ENCODE assay signal across 9 mouse cellular contexts in genomic region chr9:21090537-21090936, GRCm38 (mm10). TPM values are rescaled to one million over a fixed set of nuclear protein-coding genes. Genes with fewer than 3 reads are reported as not detected.
DNase-seq lines count a peak whose midpoint lies in the region; ATAC-seq and TF ChIP-seq lines count a peak whose summit lies in the region.
"Had no signal": no experiment of that assay in that cellular context is flagged by ENCODE, and none has a peak within 500 bp of the region (broad histone marks: within the 10 kb centered on the region; RNA-seq: fewer than 3 reads in every experiment).

No protein-coding gene starts in this region.

- DNase-seq in heart, postnatal 36 days, result no peak
- no peak for DNase-seq in right cerebral cortex, postnatal 25 days
- no peak for DNase-seq in adrenal gland, adult 2 months
- DNase-seq in thymus, postnatal 0 days (ENCODE audit: low spot score), result no peak

- intact Hi-C loops in heart, postnatal 36 days (cut with DNase I), result loop anchor here (2.0 to 5.0 kb wide), 3 partner anchors 40 to 58 kb away; partner anchors contain the start of genes Cdc37, Icam5 and Tyk2

- peak overlapping the region; percentile 75 for H3K4me3 ChIP-seq in heart, embryonic 16.5 days (ENCODE audit: low read length)
- peak overlapping the region; percentile 61 for H3K4me3 ChIP-seq in bone marrow macrophage, adult 2 months (ENCODE audit: insufficient read depth, low read length)
- peak overlapping the region; percentile 66 for H3K4me3 ChIP-seq in hindbrain, embryonic 13.5 days
- peak overlapping the region; percentile 68 for H3K4me3 ChIP-seq in midbrain, embryonic 13.5 days (replicated peaks)

- peaks cover 37% of the 10 kb centered on the region for H3K36me3 ChIP-seq in heart, embryonic 16.5 days (ENCODE audit: control insufficient read depth, insufficient read depth)
- peaks cover 46% of the 10 kb centered on the region for H3K36me3 ChIP-seq in hindbrain, embryonic 13.5 days
- peaks cover 50% of the 10 kb centered on the region for H3K36me3 ChIP-seq in midbrain, embryonic 13.5 days

- ATAC-seq in heart, embryonic 16.5 days (replicated peaks; ENCODE audit: extremely low read depth, insufficient read depth, low FRiP score), result no peak
- no peak for ATAC-seq in hindbrain, embryonic 13.5 days (ENCODE audit: low FRiP score)
- no peak for ATAC-seq in midbrain, embryonic 13.5 days

- H3K9ac ChIP-seq in heart, embryonic 16.5 days (ENCODE audit: low read length), result peak overlapping the region; percentile 85
- H3K9ac ChIP-seq in hindbrain, embryonic 13.5 days, result peak overlapping the region; percentile 78
- peak overlapping the region; percentile 80 for H3K9ac ChIP-seq in midbrain, embryonic 13.5 days (replicated peaks)

- TF ChIP-seq POLR2A in bone marrow macrophage, adult 2 months (IDR thresholded peaks at IDR 0.05; ENCODE audit: borderline replicate concordance, low read depth, low read length), result no peak

- WGBS in heart, embryonic 16.5 days, result 84% methylated on average over 1 of the region's 1 CpGs
- WGBS in hindbrain, embryonic 13.5 days, result 79% methylated on average over 1 of the region's 1 CpGs
- WGBS in midbrain, embryonic 13.5 days, result 100% methylated on average over 1 of the region's 1 CpGs

- H3K9me3 ChIP-seq in heart, embryonic 16.5 days (replicated peaks; ENCODE audit: control insufficient read depth, low read length), result no peaks in the 10 kb centered on the region
- no peaks in the 10 kb centered on the region for H3K9me3 ChIP-seq in hindbrain, embryonic 13.5 days
- no peaks in the 10 kb centered on the region for H3K9me3 ChIP-seq in midbrain, embryonic 13.5 days

- H3K4me2 ChIP-seq in heart, embryonic 16.5 days (ENCODE audit: low read depth, low read length), result peak overlapping the region; percentile 91
- H3K4me2 ChIP-seq in hindbrain, embryonic 13.5 days, result peak overlapping the region; percentile 84
- H3K4me2 ChIP-seq in midbrain, embryonic 13.5 days (replicated peaks), result peak overlapping the region; percentile 90

- no peak for TF ChIP-seq CTCF in bone marrow macrophage, adult 2 months (IDR thresholded peaks at IDR 0.05; ENCODE audit: low read depth, low read length)

- peaks cover 15% of the 10 kb centered on the region for H3K4me1 ChIP-seq in heart, embryonic 16.5 days (ENCODE audit: control insufficient read depth, insufficient read depth, low read length)
- peaks cover 14% of the 10 kb centered on the region for H3K4me1 ChIP-seq in bone marrow macrophage, adult 2 months (ENCODE audit: control insufficient read depth, insufficient read depth, low read length)
- peaks cover 31% of the 10 kb centered on the region for H3K4me1 ChIP-seq in hindbrain, embryonic 13.5 days (replicated peaks)
- peaks cover 25% of the 10 kb centered on the region for H3K4me1 ChIP-seq in midbrain, embryonic 13.5 days (replicated peaks)

- H3K27me3 ChIP-seq in heart, embryonic 16.5 days (ENCODE audit: control insufficient read depth, insufficient read depth, low read length), result no peaks in the 10 kb centered on the region
- no peaks in the 10 kb centered on the region for H3K27me3 ChIP-seq in hindbrain, embryonic 13.5 days
- H3K27me3 ChIP-seq in midbrain, embryonic 13.5 days, result no peaks in the 10 kb centered on the region

- no peak overlapping the region for H3K27ac ChIP-seq in heart, embryonic 16.5 days (ENCODE audit: low read length)
- H3K27ac ChIP-seq in bone marrow macrophage, adult 2 months (ENCODE audit: insufficient read depth, low read depth, low read length), result no peak overlapping the region
- H3K27ac ChIP-seq in hindbrain, embryonic 13.5 days, result 0 out of 2 replicates have a peak overlapping the region, but pooled peaks have one; percentile 93
- no peak overlapping the region for H3K27ac ChIP-seq in midbrain, embryonic 13.5 days

RNA-seq across cellular contexts. Expression of gene Gm38431, which starts 1.3 kb away (rescaled TPM):
- polyA plus RNA-seq in heart, embryonic 16.5 days (2015; fragmentation: Nextera tagmentation; extraction: Ambion mirVana), result 2.0 and 2.3 TPM in 2 replicates
- 1 to 10 TPM in 1 of 2 experiments, under 1 TPM in 1; 0.51 to 1.9 TPM for total RNA-seq in heart, postnatal 36 days (2021)
- 0.56 and 1.3 TPM in 2 replicates for polyA plus RNA-seq in bone marrow macrophage, adult 2 months (2012; ENCODE audit: insufficient read depth, insufficient read length, missing spikeins)
- 0.92 and 2.8 TPM in 2 replicates for polyA plus RNA-seq in hindbrain, embryonic 13.5 days (2015; fragmentation: Nextera tagmentation; extraction: Ambion mirVana)
- 1.6 and 1.8 TPM in 2 replicates for polyA plus RNA-seq in midbrain, embryonic 13.5 days (2015; fragmentation: Nextera tagmentation; extraction: Ambion mirVana)
- 1 to 10 TPM in 1 of 2 experiments, under 1 TPM in 1; 0.90 to 2.5 TPM for total RNA-seq in adrenal gland, adult 2 months (2021)
- 68.5 and 74.0 TPM in 2 replicates for polyA plus RNA-seq in adrenal gland, adult 2 months (2012; rRNA removed)
- polyA plus RNA-seq in thymus, postnatal 0 days (2015; fragmentation: Nextera tagmentation; extraction: Ambion mirVana), result 1.2 and 1.6 TPM in 2 replicates

RNA-seq across cellular contexts. Expression of gene Raver1, which starts 1.3 kb away (rescaled TPM):
- 41.4 and 49.3 TPM in 2 replicates for polyA plus RNA-seq in heart, embryonic 16.5 days (2015; fragmentation: Nextera tagmentation; extraction: Ambion mirVana)
- total RNA-seq in heart, postnatal 36 days (2021), result 10 to 100 TPM; 25.1 to 27.7 TPM
- polyA plus RNA-seq in bone marrow macrophage, adult 2 months (2012; ENCODE audit: insufficient read depth, insufficient read length, missing spikeins), result 31.2 and 35.4 TPM in 2 replicates
- polyA plus RNA-seq in hindbrain, embryonic 13.5 days (2015; fragmentation: Nextera tagmentation; extraction: Ambion mirVana), result 28.3 and 32.5 TPM in 2 replicates
- 33.4 and 40.7 TPM in 2 replicates for polyA plus RNA-seq in midbrain, embryonic 13.5 days (2015; fragmentation: Nextera tagmentation; extraction: Ambion mirVana)
- total RNA-seq in adrenal gland, adult 2 months (2021), result 10 to 100 TPM; 50.8 to 53.4 TPM
- 52.8 and 76.4 TPM in 2 replicates for polyA plus RNA-seq in adrenal gland, adult 2 months (2012; rRNA removed)
- polyA plus RNA-seq in thymus, postnatal 0 days (2015; fragmentation: Nextera tagmentation; extraction: Ambion mirVana), result 33.2 and 45.9 TPM in 2 replicates

RNA-seq across cellular contexts. Expression of gene Fdx1l, which starts 17.1 kb away (rescaled TPM):
- polyA plus RNA-seq in heart, embryonic 16.5 days (2015; fragmentation: Nextera tagmentation; extraction: Ambion mirVana), result 47.9 and 55.0 TPM in 2 replicates
- total RNA-seq in heart, postnatal 36 days (2021), result 10 to 100 TPM; 34.7 to 38.7 TPM
- 24.8 and 32.1 TPM in 2 replicates for polyA plus RNA-seq in bone marrow macrophage, adult 2 months (2012; ENCODE audit: insufficient read depth, insufficient read length, missing spikeins)
- polyA plus RNA-seq in hindbrain, embryonic 13.5 days (2015; fragmentation: Nextera tagmentation; extraction: Ambion mirVana), result 57.3 and 63.1 TPM in 2 replicates
- 54.4 and 54.8 TPM in 2 replicates for polyA plus RNA-seq in midbrain, embryonic 13.5 days (2015; fragmentation: Nextera tagmentation; extraction: Ambion mirVana)
- total RNA-seq in adrenal gland, adult 2 months (2021), result 10 to 100 TPM; 40.7 to 48.6 TPM
- polyA plus RNA-seq in adrenal gland, adult 2 months (2012; rRNA removed), result 59.6 and 86.5 TPM in 2 replicates
- 44.7 and 47.0 TPM in 2 replicates for polyA plus RNA-seq in thymus, postnatal 0 days (2015; fragmentation: Nextera tagmentation; extraction: Ambion mirVana)

RNA-seq across cellular contexts. Expression of gene Gm49373, which starts 17.6 kb away (rescaled TPM):
- 0.22 and 0.56 TPM in 2 replicates for polyA plus RNA-seq in heart, embryonic 16.5 days (2015; fragmentation: Nextera tagmentation; extraction: Ambion mirVana)
- under 1 TPM; 0.17 to 0.33 TPM for total RNA-seq in heart, postnatal 36 days (2021)
- not detected in 2 replicates for polyA plus RNA-seq in bone marrow macrophage, adult 2 months (2012; ENCODE audit: insufficient read depth, insufficient read length, missing spikeins)
- polyA plus RNA-seq in hindbrain, embryonic 13.5 days (2015; fragmentation: Nextera tagmentation; extraction: Ambion mirVana), result 1.9 and 2.4 TPM in 2 replicates
- 1.0 and 1.2 TPM in 2 replicates for polyA plus RNA-seq in midbrain, embryonic 13.5 days (2015; fragmentation: Nextera tagmentation; extraction: Ambion mirVana)
- under 1 TPM; 0.24 to 0.43 TPM for total RNA-seq in adrenal gland, adult 2 months (2021)
- 0.18 and 0.19 TPM in 2 replicates for polyA plus RNA-seq in adrenal gland, adult 2 months (2012; rRNA removed)
- polyA plus RNA-seq in thymus, postnatal 0 days (2015; fragmentation: Nextera tagmentation; extraction: Ambion mirVana), result 0.09 and 0.26 TPM in 2 replicates
- total RNA-seq: hematopoietic stem cell, adult 5-6 weeks had no signal

RNA-seq across cellular contexts. Expression of gene Zglp1, which starts 23.6 kb away (rescaled TPM):
- polyA plus RNA-seq in heart, embryonic 16.5 days (2015; fragmentation: Nextera tagmentation; extraction: Ambion mirVana), result 0.72 and 0.77 TPM in 2 replicates
- not detected for total RNA-seq in heart, postnatal 36 days (2021)
- not detected in 2 replicates for polyA plus RNA-seq in bone marrow macrophage, adult 2 months (2012; ENCODE audit: insufficient read depth, insufficient read length, missing spikeins)
- polyA plus RNA-seq in hindbrain, embryonic 13.5 days (2015; fragmentation: Nextera tagmentation; extraction: Ambion mirVana), result 0.92 and 1.9 TPM in 2 replicates
- 1.8 and 2.0 TPM in 2 replicates for polyA plus RNA-seq in midbrain, embryonic 13.5 days (2015; fragmentation: Nextera tagmentation; extraction: Ambion mirVana)
- total RNA-seq in adrenal gland, adult 2 months (2021), result not detected
- polyA plus RNA-seq in adrenal gland, adult 2 months (2012; rRNA removed), result not detected in 2 replicates
- 0.59 and 0.69 TPM in 2 replicates for polyA plus RNA-seq in thymus, postnatal 0 days (2015; fragmentation: Nextera tagmentation; extraction: Ambion mirVana)
- total RNA-seq: hematopoietic stem cell, adult 5-6 weeks had no signal

Comparison
In these comparisons a context has a peak if more than half of its experiments do, and no peak if none do; other contexts are left out.
1. RNA of gene Gm38431, which starts 1.3 kb away (polyA plus RNA-seq): 68.5 to 74.0 TPM in adrenal gland, adult 2 months; 0.92 to 2.8 TPM in hindbrain, embryonic 13.5 days, 2.0 to 2.3 TPM in heart, embryonic 16.5 days, 1.2 to 1.6 TPM in thymus, postnatal 0 days, 1.6 to 1.8 TPM in midbrain, embryonic 13.5 days and 0.56 to 1.3 TPM in bone marrow macrophage, adult 2 months; every median in the first group is over 10 times any median in the second.
2. Peak in every context shown above with its lines, with median percentiles within 50 percentile points of each other: H3K4me2 ChIP-seq, H3K4me3 ChIP-seq and H3K9ac ChIP-seq.